ENCODE assay signal across 23 mouse cellular contexts in the genomic region with DNA sequence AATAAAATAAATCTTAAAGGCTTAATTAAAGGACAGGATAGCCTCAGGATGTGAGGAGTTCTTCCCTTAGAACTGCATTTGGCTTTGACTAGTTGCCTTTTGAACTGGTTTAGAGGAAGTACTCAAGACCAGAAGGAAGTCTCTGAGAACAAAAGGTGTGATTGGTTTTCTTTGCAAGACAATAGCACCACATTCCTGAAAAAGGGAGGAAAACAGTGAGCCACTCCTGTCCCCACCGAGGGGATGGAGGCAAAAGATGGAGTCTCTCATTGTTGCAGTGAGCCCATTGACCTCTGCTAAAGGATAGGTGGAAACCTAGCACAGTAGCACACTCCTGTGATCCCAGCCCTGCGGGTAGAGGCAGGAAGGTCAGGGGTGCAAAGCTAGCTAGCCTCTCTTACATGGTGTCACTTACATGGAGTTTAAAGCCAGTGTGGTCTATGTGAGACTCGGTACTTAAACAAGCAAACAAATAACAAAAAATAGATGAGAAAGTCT. TPM values are rescaled to one million over a fixed set of nuclear protein-coding genes. Genes with fewer than 3 reads are reported as not detected.
DNase-seq lines count a peak whose midpoint lies in the region; TF ChIP-seq lines count a peak whose summit lies in the region.
"Had no signal": no experiment of that assay in that cellular context is flagged by ENCODE, and none has a peak within 500 bp of the region (broad histone marks: within the 10 kb centered on the region; RNA-seq: fewer than 3 reads in every experiment).

No protein-coding gene starts in this region.

- DNase-seq in ES-CJ7 (ENCODE audit: low read depth, low spot score) (peak; percentile 98), R1 (ENCODE audit: low read depth, low spot score) (peak; percentile 99), ZHBTc4 (ENCODE audit: low read depth, low spot score) (peak; percentile 96)
- no peak for DNase-seq in thymus, postnatal 25 days
- DNase-seq in lung, postnatal 36 days: no peak
- DNase-seq in cerebellum, postnatal 10 days: no peak
- DNase-seq: adrenal gland, adult 2 months; adrenal gland, postnatal 10 days; adrenal gland, postnatal 25 days; cerebellum, adult 11 months; cerebellum, adult 18-20 months; cerebellum, adult 8-10 months; cerebellum, adult 9-11 months; cerebellum, postnatal 25 days; forebrain, postnatal 0 days had no signal

- no peak overlapping the region for H3K4me3 ChIP-seq in ES-Bruce4 (ENCODE audit: low read depth, low read length)
- H3K4me3 ChIP-seq: embryonic facial prominence, embryonic 10.5 days; embryonic facial prominence, embryonic 12.5 days; forebrain, embryonic 13.5 days; forebrain, embryonic 15.5 days had no signal

- H3K36me3 ChIP-seq in ES-Bruce4 (ENCODE audit: control insufficient read depth, insufficient read depth, low read length, poor library complexity, severe bottlenecking): peaks cover 5% of the 10 kb centered on the region
- H3K36me3 ChIP-seq: embryonic facial prominence, embryonic 10.5 days; embryonic facial prominence, embryonic 12.5 days; forebrain, embryonic 15.5 days; G1E had no signal

- TF ChIP-seq POLR2A in ES-Bruce4 (IDR thresholded peaks at IDR 0.05; ENCODE audit: insufficient read depth, low read length): no peak

- TF ChIP-seq EP300 in ES-Bruce4 (IDR thresholded peaks at IDR 0.05; ENCODE audit: insufficient read depth, low read depth, low read length): peak; percentile 98

- H3K9ac ChIP-seq in ES-Bruce4 (ENCODE audit: low read depth, poor library complexity, severe bottlenecking): no peak overlapping the region
- H3K9ac ChIP-seq: embryonic facial prominence, embryonic 12.5 days; forebrain, embryonic 13.5 days; forebrain, embryonic 15.5 days; forebrain, postnatal 0 days had no signal

- H3K4me1 ChIP-seq in ES-Bruce4 (ENCODE audit: control insufficient read depth, insufficient read depth, low read length): peaks cover 1% of the 10 kb centered on the region
- H3K4me1 ChIP-seq: embryonic facial prominence, embryonic 10.5 days; embryonic facial prominence, embryonic 12.5 days had no signal

- peaks cover 41% of the 10 kb centered on the region for H3K9me3 ChIP-seq in ES-Bruce4 (replicated peaks; ENCODE audit: control insufficient read depth, insufficient read depth, low read length, poor library complexity, severe bottlenecking)
- H3K9me3 ChIP-seq: embryonic facial prominence, embryonic 10.5 days; embryonic facial prominence, embryonic 12.5 days; forebrain, embryonic 13.5 days; forebrain, embryonic 15.5 days had no signal

- H3K27ac ChIP-seq in ES-Bruce4 (ENCODE audit: insufficient read depth, low read length): peak overlapping the region; percentile 99
- H3K27ac ChIP-seq: embryonic facial prominence, embryonic 10.5 days; embryonic facial prominence, embryonic 12.5 days; forebrain, embryonic 13.5 days; forebrain, embryonic 15.5 days had no signal

- H3K27me3 ChIP-seq in ES-Bruce4 (ENCODE audit: control insufficient read depth, insufficient read depth, low read length, poor library complexity, severe bottlenecking): no peaks in the 10 kb centered on the region
- H3K27me3 ChIP-seq: embryonic facial prominence, embryonic 12.5 days; forebrain, embryonic 13.5 days; forebrain, embryonic 15.5 days; Patski had no signal

- TF ChIP-seq CTCF in ES-Bruce4 (IDR thresholded peaks at IDR 0.05; ENCODE audit: low read depth, low read length): no peak

RNA-seq across cellular contexts. Expression of a gene that starts 30.9 kb away (rescaled TPM):
- 20.6 and 22.3 TPM in 2 replicates for polyA plus RNA-seq in ES-Bruce4 (2011; ENCODE audit: insufficient read depth, insufficient read length, low read depth, missing spikeins)
- polyA plus RNA-seq: C2C12, G1E, Patski had no signal

Comparison
In these comparisons a context has a peak if more than half of its experiments do, and no peak if none do; other contexts are left out.
1. DNase-seq: peak in ES-CJ7 (single experiment), R1 (single experiment) and ZHBTc4 (single experiment); none in thymus, postnatal 25 days (single experiment), lung, postnatal 36 days (single experiment) and cerebellum, postnatal 10 days (0 of 2).